Mouse (Mus musculus): Measurements from ENCODE around the gene Ggnbp2.

- TF ChIP-seq POLR2A (IDR thresholded peaks at IDR 0.05; ENCODE audit: control insufficient read depth, extremely low read depth, insufficient read depth, low read length, poor library complexity) (no peak), CTCF (IDR thresholded peaks at IDR 0.05; ENCODE audit: borderline replicate concordance, control insufficient read depth, extremely low read depth, insufficient read depth, low read length, poor library complexity) (no peak)
Measured at GRCm38 (mm10) chr11:84893113-84893512, 22.5 kb upstream of the Ggnbp2 start.
